Mouse (Mus musculus) kidney, adult 9 months (tissue): ENCODE results near the gene AC134908.4.
"Not testable (repeated sequence)": the region's sequence is repeated elsewhere in the genome, so short reads cannot be mapped to it uniquely, and the experiment has no call there.

Experiments
- DNase-seq: peaks from one replicate; pipeline ENCODE4 v3.0.0; 2022

The AC134908.4 gene

GRCm38 (mm10) chr17:25762591-25762990, 32.9 kb downstream of the AC134908.4 start:
- no peak for DNase-seq

- DNase-seq = no peak
Measured at GRCm38 (mm10) chr17:25761561-25761970, 33.9 kb downstream of the AC134908.4 start.

DNA sequence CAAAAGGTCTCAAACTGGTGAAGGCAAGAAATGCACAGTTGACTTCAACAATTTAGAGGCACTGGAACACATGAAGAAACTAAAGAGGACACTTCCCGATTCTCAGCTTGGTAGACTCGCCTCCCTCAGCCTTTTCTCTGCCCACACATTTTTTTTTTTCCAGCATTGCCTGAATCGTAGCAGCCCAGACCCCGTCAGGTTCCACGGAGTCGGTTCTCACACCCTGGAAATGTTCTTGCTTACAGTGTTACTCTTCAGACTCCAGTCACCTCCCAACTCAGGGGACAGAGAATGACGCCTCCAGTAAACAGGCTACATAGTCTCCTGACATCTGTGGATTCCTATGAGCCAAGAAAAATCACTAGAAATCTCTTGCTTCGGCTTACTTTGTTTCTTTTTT, 35.3 kb downstream of the AC134908.4 start:
- no peak for DNase-seq

DNA sequence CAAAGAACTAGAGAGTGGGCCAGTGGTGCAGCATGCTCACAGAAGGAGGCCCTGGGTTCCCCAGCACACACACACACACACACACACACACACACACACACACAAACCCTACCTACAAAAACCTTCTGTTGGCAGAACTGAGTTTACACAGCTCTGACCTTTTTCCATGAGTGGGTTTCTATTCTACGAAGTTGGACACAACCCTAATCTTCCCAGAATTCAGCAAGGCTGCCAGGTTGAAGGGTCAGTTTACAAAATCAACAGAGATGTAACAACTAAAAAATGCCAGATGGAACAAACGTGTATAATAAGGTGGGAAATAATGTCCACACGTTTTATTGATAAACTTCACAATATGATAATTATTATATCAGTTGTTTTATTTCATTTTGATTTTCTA, 37.8 kb downstream of the AC134908.4 start:
- no peak for DNase-seq

- DNase-seq = no peak
Measured at GRCm38 (mm10) chr17:25756378-25757242, 38.8 kb downstream of the AC134908.4 start.

DNA sequence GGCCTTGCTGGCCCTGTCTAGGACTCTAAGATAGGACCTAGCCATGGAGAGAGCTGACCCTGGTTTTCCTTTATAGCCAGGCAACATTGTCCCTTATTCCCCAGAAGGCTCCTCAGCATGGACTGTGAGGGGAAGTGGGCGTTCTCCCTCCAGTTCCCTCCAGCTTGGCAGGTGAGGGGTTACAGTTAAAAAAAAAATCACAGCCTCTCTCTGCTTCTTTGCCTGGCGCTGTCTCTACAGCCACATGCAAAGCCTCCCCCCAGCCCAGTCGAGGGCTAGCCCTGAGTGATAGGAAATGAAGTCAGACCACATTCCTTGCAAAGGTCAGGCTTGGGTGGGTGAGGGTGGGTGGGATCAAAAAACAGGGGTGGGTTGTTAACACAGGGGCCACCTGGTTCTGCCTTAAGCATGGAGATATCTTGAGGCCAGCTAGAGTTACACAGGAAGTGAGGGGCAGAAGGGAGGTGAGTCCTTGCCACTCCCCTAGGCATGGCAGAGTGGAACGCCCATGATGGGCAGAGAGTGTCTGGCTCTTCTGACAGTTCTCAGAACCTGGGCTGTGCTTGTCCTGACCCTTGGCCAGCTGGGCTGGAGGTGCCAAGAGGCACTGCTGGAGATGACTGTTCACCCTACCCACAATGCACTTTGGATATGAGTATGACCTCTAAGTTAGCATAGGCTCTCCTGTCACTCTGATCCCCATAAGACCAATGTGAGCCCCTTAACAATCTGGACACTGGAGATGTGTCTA, 39.7 kb downstream of the AC134908.4 start:
- no peak for DNase-seq

DNA sequence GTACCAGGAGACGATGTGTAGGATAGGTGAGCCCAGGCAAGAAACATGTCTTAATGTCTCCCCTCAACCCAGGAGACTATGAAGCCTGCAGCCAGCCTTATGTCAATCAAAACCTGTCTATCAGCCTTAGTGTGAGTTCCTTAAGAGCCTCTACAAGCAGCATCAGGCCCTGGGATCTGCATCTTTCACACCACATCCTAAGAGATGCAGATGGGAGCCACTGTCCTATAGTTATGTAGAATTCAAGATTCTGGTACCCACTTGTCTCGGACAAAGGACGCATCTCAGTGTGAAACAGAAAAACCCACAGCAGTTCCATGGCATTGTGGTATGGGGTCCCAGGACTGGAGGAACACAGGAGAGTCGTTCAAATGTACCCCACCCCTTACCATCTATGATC, 40.4 kb downstream of the AC134908.4 start:
- DNase-seq = no peak

DNA sequence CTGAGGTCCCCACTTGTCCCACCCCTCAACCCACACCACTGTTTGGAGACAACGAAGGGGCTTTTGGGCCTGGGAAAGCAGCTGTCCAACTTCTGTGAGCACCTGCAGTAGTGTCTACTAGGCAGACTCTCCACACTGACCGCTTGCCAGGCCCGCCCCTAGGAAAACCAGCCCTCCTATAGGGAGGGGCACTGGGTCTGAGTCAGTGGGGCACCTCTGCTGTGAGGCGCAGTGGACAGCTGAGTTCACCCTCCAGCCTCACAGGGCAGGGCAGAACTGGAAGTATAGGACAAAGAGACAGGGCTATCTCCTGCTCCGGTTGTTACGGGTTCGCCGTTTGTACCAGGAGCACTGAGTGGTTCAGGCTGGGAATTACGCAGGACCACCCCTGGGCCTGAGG, 41.2 kb downstream of the AC134908.4 start, which contains the start of gene Msln:
Gene Msln, minus strand, starts transcription at position 138 of the 400 bp plus-strand sequence.
- DNase-seq = no peak

DNA sequence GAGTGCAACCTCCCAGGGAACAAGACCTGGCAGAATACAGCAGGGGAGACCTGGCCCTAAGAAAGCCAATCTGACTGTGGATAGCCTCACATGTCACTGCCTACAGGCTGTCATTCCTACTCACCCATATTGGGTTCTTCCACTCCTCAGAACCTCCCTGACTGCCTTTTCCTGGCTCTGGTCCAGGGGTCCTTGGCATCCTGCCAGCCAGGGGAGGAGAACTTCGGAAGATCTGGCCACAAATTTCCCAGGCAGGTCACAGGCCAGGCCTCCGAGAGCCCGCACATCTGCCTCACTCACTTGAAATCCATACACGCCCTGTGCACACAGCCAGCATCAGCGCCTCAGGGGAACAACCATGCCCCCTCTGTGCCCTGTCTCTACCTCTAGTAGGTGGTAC, 44.0 kb downstream of the AC134908.4 start:
- peak; percentile 26 for DNase-seq

- no peak for DNase-seq
Measured at GRCm38 (mm10) chr17:25749314-25749713, 46.1 kb downstream of the AC134908.4 start.

DNA sequence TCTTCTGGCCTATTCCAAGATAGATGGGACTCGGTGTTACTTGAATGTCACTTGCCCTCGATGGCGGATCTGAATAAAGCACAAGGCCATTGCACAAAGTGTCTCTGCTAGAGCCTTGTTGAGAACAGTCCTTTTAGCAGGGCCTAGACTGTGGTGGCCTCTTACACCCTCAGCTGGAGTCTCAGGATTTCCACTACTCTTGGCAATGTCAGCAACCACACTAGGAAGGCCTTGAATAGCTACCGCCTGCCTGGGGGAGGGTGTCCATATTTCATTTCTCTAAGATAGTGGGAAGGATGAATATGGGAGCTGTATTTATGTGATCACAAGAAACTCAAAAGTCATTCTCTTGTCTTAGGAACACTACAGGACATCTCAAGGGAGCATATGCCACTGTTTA, 47.2 kb downstream of the AC134908.4 start:
- no peak for DNase-seq

- DNase-seq = no peak
Measured at GRCm38 (mm10) chr17:25744311-25744710, 51.1 kb downstream of the AC134908.4 start.

DNA sequence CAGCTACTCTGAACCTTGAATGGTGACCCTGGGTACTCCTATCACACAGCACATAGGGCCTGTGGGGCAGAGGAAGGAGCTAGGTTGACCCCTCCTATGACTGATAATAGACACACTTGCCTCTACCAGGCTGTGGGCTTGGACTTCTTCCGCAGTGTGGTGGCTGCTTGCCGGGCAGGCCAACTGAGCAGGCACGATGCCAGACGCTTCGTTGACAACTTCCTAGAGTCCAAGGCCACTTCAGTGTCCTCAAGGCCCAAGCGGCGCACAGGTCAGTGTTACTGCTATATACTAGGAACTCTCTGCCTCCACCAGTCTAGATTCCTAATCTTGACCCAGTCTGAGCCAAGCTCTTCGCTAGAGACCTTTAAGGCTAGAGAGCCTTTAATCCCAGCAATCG, 51.6 kb downstream of the AC134908.4 start:
- DNase-seq = no peak

DNA sequence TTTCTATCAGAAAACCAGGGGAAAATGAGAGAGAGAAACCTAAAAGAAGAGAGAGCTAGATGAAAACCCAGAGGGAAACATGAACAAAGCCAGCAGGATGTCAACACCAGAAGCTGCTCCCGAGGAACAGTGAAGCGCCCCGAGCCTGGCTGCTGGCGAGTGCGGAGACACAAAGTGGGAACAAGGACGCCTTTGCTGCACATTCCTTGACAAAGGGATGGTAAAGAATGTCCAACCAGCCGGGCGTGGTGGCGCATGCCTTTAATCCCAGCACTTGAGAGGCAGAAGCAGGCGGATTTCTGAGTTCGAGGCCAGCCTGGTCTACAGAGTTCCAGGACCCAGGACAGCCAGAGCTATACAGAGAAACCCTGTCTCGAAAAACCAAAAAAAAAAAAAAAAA, 54.0 kb downstream of the AC134908.4 start:
- not testable (repeated sequence) for DNase-seq
